Mouse (Mus musculus) heart, postnatal 14 days (tissue): Measurements from ENCODE around the gene Clca4a. TPM values are rescaled to one million over a fixed set of nuclear protein-coding genes. Genes with fewer than 3 reads are reported as not detected.

ENCODE experiments used
- total RNA-seq, 2 experiments: library from RNA; stranded (reverse); gene quantifications; 2 replicates each; pipeline ENCODE4 v1.2.3; 2021

The Clca4a gene
- total RNA-seq, 2 experiments from 2014 or later: not detected

Other genes with a start within 250 kb of the Clca4a start
- gene Clca3a1, start 214.1 kb downstream of the Clca4a start, total RNA-seq: 1 to 10 TPM; 2.2 to 2.8 TPM
- under 1 TPM; 0.31 to 0.59 TPM for gene Clca3a2, start 155.6 kb downstream of the Clca4a start, total RNA-seq
- gene Clca3b, start 125.7 kb downstream of the Clca4a start, total RNA-seq: not detected
- not detected for gene Clca4b, start 42.5 kb downstream of the Clca4a start, total RNA-seq
- gene Clca1, start 57.7 kb upstream of the Clca4a start, total RNA-seq: under 1 TPM in 1 of 2 experiments, not detected in 1; 0.14 TPM
- under 1 TPM; 0.12 to 0.15 TPM for gene Clca2, start 124.4 kb upstream of the Clca4a start, total RNA-seq
- gene Odf2l, start 143.5 kb upstream of the Clca4a start, total RNA-seq: 10 to 100 TPM; 12.0 to 13.8 TPM